Mouse (Mus musculus): ENCODE data around the gene Rasd1.
A peak's percentile ranks its signal among the peaks of the same experiment; 100 is the strongest.

The Rasd1 gene

GRCm38 (mm10) chr11:59964818-59965217 is at the start of gene Rasd1:
Rasd1 (minus strand) TSS chr11:59964944.
- DNase-seq (ENCODE audit: low read depth, low spot score) = no peak

GRCm38 (mm10) chr11:60011516-60011915 is 46.8 kb upstream of the Rasd1 start:
- no peak for DNase-seq (ENCODE audit: low read depth, low spot score)

- DNase-seq (ENCODE audit: low read depth, low spot score) = no peak
Observed at GRCm38 (mm10) chr11:60009451-60009850, 44.7 kb upstream of the Rasd1 start.

GRCm38 (mm10) chr11:60005866-60006265 is 41.1 kb upstream of the Rasd1 start:
- DNase-seq (ENCODE audit: low read depth, low spot score) = no peak

- no peak for DNase-seq (ENCODE audit: low read depth, low spot score)
Observed at GRCm38 (mm10) chr11:60004716-60005115, 40.0 kb upstream of the Rasd1 start.

GRCm38 (mm10) chr11:60003811-60004210 is 39.1 kb upstream of the Rasd1 start:
- DNase-seq (ENCODE audit: low read depth, low spot score) = no peak

- no peak for DNase-seq (ENCODE audit: low read depth, low spot score)
Observed at GRCm38 (mm10) chr11:60001231-60001980, 36.7 kb upstream of the Rasd1 start.

- no peak for DNase-seq (ENCODE audit: low read depth, low spot score)
Observed at GRCm38 (mm10) chr11:59994318-59994717, 29.6 kb upstream of the Rasd1 start.

GRCm38 (mm10) chr11:59991365-59991764 is 26.6 kb upstream of the Rasd1 start:
- DNase-seq (ENCODE audit: low read depth, low spot score) = no peak

- peak; percentile 77 for DNase-seq (ENCODE audit: low read depth, low spot score)
Observed at GRCm38 (mm10) chr11:59989406-59989805, 24.7 kb upstream of the Rasd1 start.

GRCm38 (mm10) chr11:59977831-59978230 is 13.1 kb upstream of the Rasd1 start:
- no peak for DNase-seq (ENCODE audit: low read depth, low spot score)

- DNase-seq (ENCODE audit: low read depth, low spot score) = no peak
Observed at GRCm38 (mm10) chr11:59975241-59975640, 10.5 kb upstream of the Rasd1 start.

GRCm38 (mm10) chr11:59973389-59973788 is 8.6 kb upstream of the Rasd1 start:
- no peak for DNase-seq (ENCODE audit: low read depth, low spot score)

GRCm38 (mm10) chr11:59971691-59972090 is 6.9 kb upstream of the Rasd1 start:
- no peak for DNase-seq (ENCODE audit: low read depth, low spot score)

- DNase-seq (ENCODE audit: low read depth, low spot score) = no peak
Observed at GRCm38 (mm10) chr11:59970780-59971179, 6.0 kb upstream of the Rasd1 start.

- DNase-seq (ENCODE audit: low read depth, low spot score) = no peak
Observed at GRCm38 (mm10) chr11:59967765-59968164, 3.0 kb upstream of the Rasd1 start.

GRCm38 (mm10) chr11:59966102-59966483 is 1.3 kb upstream of the Rasd1 start:
- DNase-seq (ENCODE audit: low read depth, low spot score) = no peak

GRCm38 (mm10) chr11:59965227-59966101 is 720 bp upstream of the Rasd1 start:
- peak; percentile 68 for DNase-seq (ENCODE audit: low read depth, low spot score)

GRCm38 (mm10) chr11:59964163-59964758 is 483 bp downstream of the Rasd1 start:
- no peak for DNase-seq (ENCODE audit: low read depth, low spot score)

- no peak for DNase-seq (ENCODE audit: low read depth, low spot score)
Observed at GRCm38 (mm10) chr11:59963364-59964162, 1.2 kb downstream of the Rasd1 start.

- DNase-seq (ENCODE audit: low read depth, low spot score) = no peak
Observed at GRCm38 (mm10) chr11:59962590-59962989, 2.2 kb downstream of the Rasd1 start.
